ENCODE assay signal across 10 mouse cellular contexts in the genomic region with DNA sequence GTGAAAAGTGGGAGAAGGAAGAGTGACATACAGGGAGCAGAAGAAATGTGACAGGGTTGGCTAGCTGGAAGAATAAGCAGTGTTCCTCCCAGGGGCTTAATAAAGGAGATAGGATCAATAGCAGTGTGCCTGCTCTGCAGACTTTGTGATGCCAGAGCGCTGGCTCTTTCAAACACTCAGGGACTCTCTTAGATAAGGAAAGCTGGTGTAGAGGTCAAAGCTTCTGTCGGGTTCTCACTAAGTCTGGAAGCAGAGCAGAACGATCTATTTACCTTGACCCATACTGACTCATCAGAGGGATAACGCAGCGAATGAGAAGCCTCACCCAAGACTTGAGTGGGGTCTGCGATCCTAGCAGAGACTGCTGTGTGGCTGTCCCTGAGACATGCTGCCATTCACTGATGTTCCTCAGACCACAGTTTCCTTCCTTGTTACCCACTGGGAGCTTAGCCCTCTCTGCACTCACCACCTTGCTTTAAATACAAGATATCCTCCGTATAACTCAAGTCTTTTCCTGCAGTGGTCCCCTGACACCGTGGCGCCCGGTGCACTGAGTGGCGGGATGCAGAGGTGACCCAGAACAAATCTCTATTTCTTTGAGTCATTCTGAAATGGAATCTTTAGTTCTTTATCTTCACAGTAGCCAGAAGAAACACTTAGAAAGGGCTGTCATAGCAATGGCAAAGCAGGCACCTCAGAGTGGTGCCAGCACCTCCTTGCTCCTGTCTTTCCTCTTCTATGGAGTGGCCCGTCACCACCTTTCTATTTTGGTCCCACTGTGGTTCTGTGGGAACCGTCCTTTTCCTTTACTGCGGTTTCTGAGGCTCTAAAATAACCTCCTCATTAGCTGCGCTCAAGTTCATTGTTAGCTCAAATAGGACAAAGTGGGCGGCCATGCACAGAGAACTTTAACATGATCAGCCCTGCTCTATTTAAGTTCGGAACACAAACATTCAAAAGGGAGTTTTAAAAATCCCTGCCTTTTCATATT.
DNase-seq lines count a peak whose midpoint lies in the region; ATAC-seq and TF ChIP-seq lines count a peak whose summit lies in the region.
"Had no signal": no experiment of that assay in that cellular context is flagged by ENCODE, and none has a peak within 500 bp of the region (broad histone marks: within the 10 kb centered on the region; RNA-seq: fewer than 3 reads in every experiment).

No protein-coding gene starts in this region.

- DNase-seq in hindbrain, postnatal 0 days (ENCODE audit: low spot score), result no peak
- peak; percentile 41 for DNase-seq in brain, embryonic 14.5 days (ENCODE audit: low read depth)
- DNase-seq in retina, embryonic 14.5 days (ENCODE audit: low spot score), result peak; percentile 56
- DNase-seq in cerebellum, postnatal 14 days, result no peak
- no peak for DNase-seq in cerebellum, adult 11-12 months
- DNase-seq: right cerebral cortex, postnatal 14 days had no signal

- H3K36me3 ChIP-seq in hindbrain, embryonic 15.5 days, result no peaks in the 10 kb centered on the region
- no peaks in the 10 kb centered on the region for H3K36me3 ChIP-seq in hindbrain, postnatal 0 days (ENCODE audit: insufficient read depth, low read length)
- no peaks in the 10 kb centered on the region for H3K36me3 ChIP-seq in heart, embryonic 16.5 days (ENCODE audit: control insufficient read depth, insufficient read depth)
- H3K36me3 ChIP-seq: limb, embryonic 15.5 days had no signal

- H3K4me1 ChIP-seq in hindbrain, embryonic 15.5 days (replicated peaks), result peaks cover 10% of the 10 kb centered on the region
- H3K4me1 ChIP-seq in hindbrain, postnatal 0 days (ENCODE audit: insufficient read depth, low read length), result no peaks in the 10 kb centered on the region
- peaks cover 15% of the 10 kb centered on the region for H3K4me1 ChIP-seq in heart, embryonic 16.5 days (ENCODE audit: control insufficient read depth, insufficient read depth, low read length)
- H3K4me1 ChIP-seq: embryonic facial prominence, embryonic 13.5 days; limb, embryonic 15.5 days had no signal

- no peaks in the 10 kb centered on the region for H3K27me3 ChIP-seq in hindbrain, embryonic 15.5 days
- H3K27me3 ChIP-seq in hindbrain, postnatal 0 days (ENCODE audit: insufficient read depth, low read length), result no peaks in the 10 kb centered on the region
- no peaks in the 10 kb centered on the region for H3K27me3 ChIP-seq in heart, embryonic 16.5 days (ENCODE audit: control insufficient read depth, insufficient read depth, low read length)
- H3K27me3 ChIP-seq: embryonic facial prominence, embryonic 13.5 days; limb, embryonic 15.5 days had no signal

- 0 out of 2 replicates have a peak overlapping the region, but pooled peaks have one; percentile 7 for H3K9ac ChIP-seq in hindbrain, embryonic 15.5 days
- no peak overlapping the region for H3K9ac ChIP-seq in hindbrain, postnatal 0 days (replicated peaks; ENCODE audit: low read length)
- peak overlapping the region; percentile 55 for H3K9ac ChIP-seq in heart, embryonic 16.5 days (ENCODE audit: low read length)
- H3K9ac ChIP-seq: embryonic facial prominence, embryonic 13.5 days; limb, embryonic 15.5 days had no signal

- H3K9me3 ChIP-seq in hindbrain, embryonic 15.5 days, result no peaks in the 10 kb centered on the region
- no peaks in the 10 kb centered on the region for H3K9me3 ChIP-seq in hindbrain, postnatal 0 days (ENCODE audit: low read length)
- H3K9me3 ChIP-seq in heart, embryonic 16.5 days (replicated peaks; ENCODE audit: control insufficient read depth, low read length), result no peaks in the 10 kb centered on the region
- H3K9me3 ChIP-seq: embryonic facial prominence, embryonic 13.5 days; limb, embryonic 15.5 days had no signal

- ATAC-seq in hindbrain, embryonic 15.5 days (ENCODE audit: low FRiP score, low read depth), result no peak
- no peak for ATAC-seq in hindbrain, postnatal 0 days
- peak; percentile 95 for ATAC-seq in heart, embryonic 16.5 days (replicated peaks; ENCODE audit: extremely low read depth, insufficient read depth, low FRiP score)

- no peak for TF ChIP-seq POLR2A in brain, embryonic 14.5 days (IDR thresholded peaks at IDR 0.05; ENCODE audit: borderline replicate concordance, extremely low read depth, insufficient read depth, insufficient read length, poor library complexity, severe bottlenecking)

- no peak overlapping the region for H3K4me3 ChIP-seq in hindbrain, embryonic 15.5 days
- H3K4me3 ChIP-seq in hindbrain, postnatal 0 days (ENCODE audit: low read length), result no peak overlapping the region
- peak overlapping the region; percentile 36 for H3K4me3 ChIP-seq in heart, embryonic 16.5 days (ENCODE audit: low read length)
- H3K4me3 ChIP-seq: embryonic facial prominence, embryonic 13.5 days; limb, embryonic 15.5 days had no signal

- H3K4me2 ChIP-seq in hindbrain, embryonic 15.5 days, result no peak overlapping the region
- H3K4me2 ChIP-seq in hindbrain, postnatal 0 days (ENCODE audit: low read depth, low read length), result no peak overlapping the region
- peak overlapping the region; percentile 69 for H3K4me2 ChIP-seq in heart, embryonic 16.5 days (ENCODE audit: low read depth, low read length)
- H3K4me2 ChIP-seq: embryonic facial prominence, embryonic 13.5 days; limb, embryonic 15.5 days had no signal

- no peak for TF ChIP-seq CTCF in hindbrain, postnatal 0 days (IDR thresholded peaks at IDR 0.05; ENCODE audit: low read depth)
- no peak for TF ChIP-seq CTCF in brain, embryonic 14.5 days (IDR thresholded peaks at IDR 0.05; ENCODE audit: borderline replicate concordance, extremely low read depth, insufficient read depth, insufficient read length)

- 67% methylated on average over 17 of the region's 17 CpGs for WGBS in hindbrain, embryonic 15.5 days
- WGBS in hindbrain, postnatal 0 days, result 68% methylated on average over 17 of the region's 17 CpGs
- 21% methylated on average over 17 of the region's 17 CpGs for WGBS in heart, embryonic 16.5 days

- H3K27ac ChIP-seq in hindbrain, embryonic 15.5 days (replicated peaks), result no peak overlapping the region
- no peak overlapping the region for H3K27ac ChIP-seq in hindbrain, postnatal 0 days
- H3K27ac ChIP-seq in heart, embryonic 16.5 days (ENCODE audit: low read length), result peak overlapping the region; percentile 92
- H3K27ac ChIP-seq: embryonic facial prominence, embryonic 13.5 days; limb, embryonic 15.5 days had no signal

Comparison
In these comparisons a context has a peak if more than half of its experiments do, and no peak if none do; other contexts are left out.
1. DNase-seq: peak in brain, embryonic 14.5 days (single experiment) and retina, embryonic 14.5 days (single experiment); none in hindbrain, postnatal 0 days (single experiment), cerebellum, postnatal 14 days (0 of 2) and cerebellum, adult 11-12 months (single experiment).